Comparison of ENCODE assay signal across 8 mouse cellular contexts in the genomic region with DNA sequence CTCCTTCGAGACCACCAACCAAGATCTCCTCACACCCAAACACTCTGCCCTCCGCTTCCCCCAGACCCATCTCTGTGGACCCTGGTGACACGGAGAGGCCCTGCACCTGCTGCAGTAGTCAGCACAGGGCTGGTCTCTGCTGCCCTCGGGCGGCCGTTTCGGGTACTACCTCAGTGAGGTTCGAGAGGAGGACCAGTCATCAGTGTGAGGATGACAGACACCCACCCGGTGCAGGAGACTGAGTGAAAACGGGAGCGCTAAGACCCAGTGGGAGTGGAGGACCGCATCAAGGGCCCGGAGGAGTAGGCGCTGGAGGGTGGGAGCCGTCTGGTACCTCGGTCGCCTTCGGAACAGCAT. TPM values are rescaled to one million over a fixed set of nuclear protein-coding genes. Genes with fewer than 3 reads are reported as not detected.
DNase-seq lines count a peak whose midpoint lies in the region; ATAC-seq lines count a peak whose summit lies in the region.

No protein-coding gene starts in this region.

- no peaks in the 10 kb centered on the region for H3K9me3 ChIP-seq in forebrain, embryonic 10.5 days
- H3K9me3 ChIP-seq in heart, embryonic 15.5 days (replicated peaks) = no peaks in the 10 kb centered on the region
- H3K9me3 ChIP-seq in liver, embryonic 12.5 days (replicated peaks) = no peaks in the 10 kb centered on the region

- WGBS in forebrain, embryonic 10.5 days = 0% methylated on average over 18 of the region's 18 CpGs
- WGBS in heart, embryonic 15.5 days = under 1% methylated on average over 18 of the region's 18 CpGs
- WGBS in liver, embryonic 12.5 days (ENCODE audit: insufficient replicate concordance) = 1% methylated on average over 18 of the region's 18 CpGs

- DNase-seq in CD8-positive naive resting alpha-beta T cell, adult 2 months (ENCODE audit: low read depth in 2 of 2, low spot score in 2 of 2) = peak; percentile 98 to 100
- peak; percentile 89 for DNase-seq in c-Kit-positive CD71-negative TER-119-negative erythroid progenitor cells, embryonic 14.5 days (ENCODE audit: low read depth)
- peak; percentile 97 for DNase-seq in forebrain, embryonic 10.5 days (ENCODE audit: extremely low spot score, low spot score)
- DNase-seq in kidney, postnatal 14 days = peak; percentile 95
- peak; percentile 99 for DNase-seq in naive thymus-derived CD4-positive, alpha-beta T cell, adult 2 months (ENCODE audit: low read depth)
- DNase-seq in splenic B cell, adult 2 months (ENCODE audit: low read depth, low spot score) = peak; percentile 96

- peak overlapping the region; percentile 98 for H3K27ac ChIP-seq in forebrain, embryonic 10.5 days
- H3K27ac ChIP-seq in heart, embryonic 15.5 days = peak overlapping the region; percentile 96
- peak overlapping the region; percentile 90 for H3K27ac ChIP-seq in liver, embryonic 12.5 days

- H3K36me3 ChIP-seq in forebrain, embryonic 10.5 days (replicated peaks) = peaks cover 20% of the 10 kb centered on the region
- peaks cover 2% of the 10 kb centered on the region; the same call in 1 of the 2 replicates for H3K36me3 ChIP-seq in heart, embryonic 15.5 days
- H3K36me3 ChIP-seq in liver, embryonic 12.5 days = peaks cover 15% of the 10 kb centered on the region
- H3K36me3 ChIP-seq in splenic B cell, adult 2 months (ENCODE audit: control insufficient read depth, insufficient read depth, low read length, poor library complexity, severe bottlenecking) = no peaks in the 10 kb centered on the region; the same call in 1 of the 2 replicates

- peak overlapping the region; percentile 75 for H3K4me3 ChIP-seq in forebrain, embryonic 10.5 days
- peak overlapping the region; percentile 63 for H3K4me3 ChIP-seq in heart, embryonic 15.5 days
- peak overlapping the region; percentile 77 for H3K4me3 ChIP-seq in liver, embryonic 12.5 days

- H3K4me1 ChIP-seq in forebrain, embryonic 10.5 days = peaks cover 56% of the 10 kb centered on the region
- peaks cover 43% of the 10 kb centered on the region for H3K4me1 ChIP-seq in heart, embryonic 15.5 days (replicated peaks)
- peaks cover 65% of the 10 kb centered on the region for H3K4me1 ChIP-seq in liver, embryonic 12.5 days

- peak overlapping the region; percentile 75 for H3K9ac ChIP-seq in heart, embryonic 15.5 days
- H3K9ac ChIP-seq in liver, embryonic 12.5 days = peak overlapping the region; percentile 90

- H3K27me3 ChIP-seq in forebrain, embryonic 10.5 days (ENCODE audit: poor library complexity, severe bottlenecking) = no peaks in the 10 kb centered on the region
- no peaks in the 10 kb centered on the region for H3K27me3 ChIP-seq in heart, embryonic 15.5 days
- H3K27me3 ChIP-seq in liver, embryonic 12.5 days (replicated peaks) = no peaks in the 10 kb centered on the region
- H3K27me3 ChIP-seq in splenic B cell, adult 2 months (ENCODE audit: control insufficient read depth, insufficient read depth, low read length, poor library complexity, severe bottlenecking) = no peaks in the 10 kb centered on the region

- ATAC-seq in heart, embryonic 15.5 days (replicated peaks; ENCODE audit: insufficient number of reproducible peaks, insufficient read depth, low FRiP score, low read depth) = peak; percentile 59
- ATAC-seq in liver, embryonic 12.5 days = peak; percentile 74

- peak overlapping the region; percentile 90 for H3K4me2 ChIP-seq in heart, embryonic 15.5 days
- peak overlapping the region; percentile 96 for H3K4me2 ChIP-seq in liver, embryonic 12.5 days

RNA-seq across cellular contexts. Expression of a gene that starts 0.8 kb away (rescaled TPM):
- 10.0 and 11.5 TPM in 2 replicates for polyA plus RNA-seq in forebrain, embryonic 10.5 days (2016; fragmentation: Nextera tagmentation; extraction: Ambion mirVana)
- 7.8 and 9.1 TPM in 2 replicates for polyA plus RNA-seq in heart, embryonic 15.5 days (2015; fragmentation: Nextera tagmentation; extraction: Ambion mirVana)
- polyA plus RNA-seq in liver, embryonic 12.5 days (2016; fragmentation: Nextera tagmentation; extraction: Ambion mirVana) = 5.7 and 6.4 TPM in 2 replicates

RNA-seq across cellular contexts. Expression of a gene that starts 2.9 kb away (rescaled TPM):
- 7.0 and 7.7 TPM in 2 replicates for polyA plus RNA-seq in forebrain, embryonic 10.5 days (2016; fragmentation: Nextera tagmentation; extraction: Ambion mirVana)
- 8.9 and 9.4 TPM in 2 replicates for polyA plus RNA-seq in heart, embryonic 15.5 days (2015; fragmentation: Nextera tagmentation; extraction: Ambion mirVana)
- 1.3 and 1.8 TPM in 2 replicates for polyA plus RNA-seq in liver, embryonic 12.5 days (2016; fragmentation: Nextera tagmentation; extraction: Ambion mirVana)

RNA-seq across cellular contexts. Expression of a gene that starts 5.2 kb away (rescaled TPM):
- polyA plus RNA-seq in forebrain, embryonic 10.5 days (2016; fragmentation: Nextera tagmentation; extraction: Ambion mirVana) = 757 and 759 TPM in 2 replicates
- 213 and 268 TPM in 2 replicates for polyA plus RNA-seq in heart, embryonic 15.5 days (2015; fragmentation: Nextera tagmentation; extraction: Ambion mirVana)
- 258 and 267 TPM in 2 replicates for polyA plus RNA-seq in liver, embryonic 12.5 days (2016; fragmentation: Nextera tagmentation; extraction: Ambion mirVana)

RNA-seq across cellular contexts. Expression of a gene that starts 15.7 kb away (rescaled TPM):
- 0.53 TPM in 1 of 2 replicates, not detected in the other for polyA plus RNA-seq in forebrain, embryonic 10.5 days (2016; fragmentation: Nextera tagmentation; extraction: Ambion mirVana)
- polyA plus RNA-seq in heart, embryonic 15.5 days (2015; fragmentation: Nextera tagmentation; extraction: Ambion mirVana) = 0.35 and 0.48 TPM in 2 replicates
- polyA plus RNA-seq in liver, embryonic 12.5 days (2016; fragmentation: Nextera tagmentation; extraction: Ambion mirVana) = 0.42 TPM in 1 of 2 replicates, not detected in the other

RNA-seq across cellular contexts. Expression of a gene that starts 26.2 kb away (rescaled TPM):
- 57.8 and 58.6 TPM in 2 replicates for polyA plus RNA-seq in forebrain, embryonic 10.5 days (2016; fragmentation: Nextera tagmentation; extraction: Ambion mirVana)
- 56.6 and 101 TPM in 2 replicates for polyA plus RNA-seq in heart, embryonic 15.5 days (2015; fragmentation: Nextera tagmentation; extraction: Ambion mirVana)
- polyA plus RNA-seq in liver, embryonic 12.5 days (2016; fragmentation: Nextera tagmentation; extraction: Ambion mirVana) = 66.8 and 72.5 TPM in 2 replicates

Comparison
In these comparisons a context has a peak if more than half of its experiments do, and no peak if none do; other contexts are left out.
1. Peak in every context shown above with its lines: DNase-seq, ATAC-seq, H3K4me3 ChIP-seq and H3K27ac ChIP-seq.